Mouse (Mus musculus) ES-E14 (cell line): ENCODE measurements around the gene Efna5. TPM values are rescaled to one million over a fixed set of nuclear protein-coding genes. Genes with fewer than 3 reads are reported as not detected.
A peak's percentile ranks its signal among the peaks of the same experiment; 100 is the strongest.

Source experiments
- DNase-seq: peaks from one replicate; pipeline ENCODE4 v3.0.0-alpha.2; 2013; ENCODE audit warnings: low read depth, low spot score
- H3K27ac ChIP-seq: 2 replicates; pipeline ENCODE4 v1.5.1; 2012; ENCODE audit warnings: low read depth, mild to moderate bottlenecking, low read length, moderate library complexity, mixed read lengths; ENCODE audit not compliant: poor library complexity, insufficient read depth, severe bottlenecking
- H3K36me3 ChIP-seq: 2 replicates; pipeline ENCODE4 v1.6.1; 2012; ENCODE audit warnings: mild to moderate bottlenecking, low read length, moderate library complexity, mixed read lengths; ENCODE audit not compliant: control insufficient read depth, poor library complexity, insufficient read depth, severe bottlenecking
- H3K4me1 ChIP-seq, 2 experiments: fragments of 150-350 bp in 1 of 2; sonication (generic) in 1 of 2; 2 replicates each; pipeline ENCODE4 v1.6.1; 2012; ENCODE audit warnings: low read length in 2 of 2, mild to moderate bottlenecking in 1 of 2, mixed read lengths in 1 of 2; ENCODE audit not compliant: control insufficient read depth in 2 of 2, insufficient read depth in 2 of 2, poor library complexity in 1 of 2
- H3K4me3 ChIP-seq, 2 experiments: fragments of 150-350 bp in 1 of 2; sonication (generic) in 1 of 2; 2 replicates each; pipeline ENCODE4 v1.5.1; 2012; ENCODE audit warnings: low read length in 2 of 2, low read depth in 1 of 2, mild to moderate bottlenecking in 1 of 2, mixed read lengths in 1 of 2; ENCODE audit not compliant: insufficient read depth in 1 of 2, poor library complexity in 1 of 2, severe bottlenecking in 1 of 2
- H3K9ac ChIP-seq: 2 replicates; pipeline ENCODE4 v1.6.1; 2012; ENCODE audit warnings: low read depth, mild to moderate bottlenecking, low read length, mixed read lengths; ENCODE audit not compliant: poor library complexity, insufficient read depth, severe bottlenecking
- H3K9me3 ChIP-seq: fragments of 150-350 bp; sonication (generic); 2 replicates; pipeline ENCODE4 v1.6.1; 2012; ENCODE audit warnings: low read depth, mild to moderate bottlenecking, low read length; ENCODE audit not compliant: control insufficient read depth, insufficient read depth
- CHD2 ChIP-seq: IDR thresholded peaks from 2 replicates; pipeline ENCODE4 v1.6.1; 2014; ENCODE audit warnings: mild to moderate bottlenecking, low read depth, low read length, inconsistent platforms
- HCFC1 ChIP-seq: IDR thresholded peaks from 2 replicates; pipeline ENCODE4 v1.6.1; 2012; ENCODE audit warnings: low read length, inconsistent platforms, borderline replicate concordance; ENCODE audit not compliant: insufficient read depth
- MAFK ChIP-seq: IDR thresholded peaks from 2 replicates; pipeline ENCODE4 v1.6.1; 2014; ENCODE audit warnings: mild to moderate bottlenecking, low read depth, low read length, inconsistent platforms; ENCODE audit not compliant: insufficient read depth
- ZC3H11A ChIP-seq: IDR thresholded peaks from 2 replicates; pipeline ENCODE4 v1.6.1; 2012; ENCODE audit warnings: low read depth, mild to moderate bottlenecking, inconsistent platforms, low read length, borderline replicate concordance
- ZNF384 ChIP-seq: IDR thresholded peaks from 2 replicates; pipeline ENCODE4 v1.6.1; 2012; ENCODE audit warnings: low read depth, low read length, inconsistent platforms
- in situ Hi-C, 2 experiments: fragments of 600-800 bp; cut with MboI; formaldehyde crosslinking; loops; one replicate each; pipeline ENCODE4 v1.15.1; 2025; ENCODE audit warnings: low sequenced_read_pairs in 2 of 2, inconsistent platforms in 1 of 2; ENCODE audit not compliant: unreplicated experiment in 2 of 2
- total RNA-seq: library from RNA; depleted of rRNA; stranded (reverse); fragments of 300-350 nt; gene quantifications from 2 replicates; pipeline ENCODE4 v1.2.3, GENCODE M21; 2012

Efna5 gene
- total RNA-seq, 1 experiment: 3.8 TPM

GRCm38 (mm10) chr17:62728142-62728917 lies 152.8 kb downstream of the Efna5 start:
- H3K27ac ChIP-seq: no peak overlapping the region
- no peak for DNase-seq
- no peak overlapping the region for H3K9ac ChIP-seq
- in situ Hi-C loops: no loop called here
- no peak overlapping the region for H3K4me3 ChIP-seq
- H3K4me1 ChIP-seq: no peaks in the 10 kb centered on the region
- H3K9me3 ChIP-seq: no peaks in the 10 kb centered on the region
- TF ChIP-seq MAFK: no peak
- no peak for TF ChIP-seq ZC3H11A
- TF ChIP-seq CHD2: no peak
- no peak for TF ChIP-seq HCFC1
- no peak for TF ChIP-seq ZNF384
- no peaks in the 10 kb centered on the region for H3K36me3 ChIP-seq

DNA sequence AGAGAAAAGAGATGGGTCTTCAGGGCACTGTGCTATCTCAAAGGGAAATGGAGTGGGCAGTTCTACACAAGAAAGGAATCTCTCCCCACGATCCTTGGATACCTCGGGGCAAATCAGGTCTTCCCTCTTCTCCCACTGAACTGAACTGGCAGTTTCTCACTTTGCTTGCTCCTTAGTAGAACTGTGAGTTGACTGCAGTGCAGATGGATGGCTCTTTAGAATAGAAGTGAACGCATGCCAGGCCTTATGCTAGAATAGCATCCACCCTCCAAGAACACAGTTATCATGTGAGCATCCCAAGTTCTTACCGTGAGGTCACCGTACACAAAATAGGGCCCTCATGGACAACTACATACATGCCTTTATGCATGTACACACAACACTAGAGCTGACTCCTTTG lies 155.0 kb downstream of the Efna5 start:
- no peak for TF ChIP-seq CHD2
- TF ChIP-seq HCFC1: no peak
- TF ChIP-seq ZC3H11A: no peak
- no peak for TF ChIP-seq MAFK
- TF ChIP-seq ZNF384: no peak
- no peaks in the 10 kb centered on the region for H3K4me1 ChIP-seq
- in situ Hi-C loops: no loop called here

DNA sequence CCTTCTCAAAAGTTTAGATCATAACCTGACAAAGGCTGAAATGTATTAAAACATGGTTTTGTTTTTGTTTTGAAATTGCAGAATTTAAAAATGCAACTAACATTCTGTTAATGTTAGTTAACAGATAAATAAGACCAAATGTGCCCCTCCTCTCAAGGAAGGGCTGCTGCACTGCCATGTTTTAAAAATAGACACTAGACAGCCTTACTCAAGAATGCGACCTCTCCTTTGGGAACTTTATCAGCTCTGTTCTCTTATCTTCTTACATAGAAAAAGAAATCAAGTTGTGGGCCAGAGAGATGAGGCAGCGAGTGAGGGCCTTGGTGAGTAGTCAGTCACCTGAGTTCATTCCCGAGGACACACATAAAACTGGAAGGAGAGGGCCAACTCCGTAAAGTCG lies 158.2 kb downstream of the Efna5 start:
- Histone ChIP-seq H3K36me3 (no peaks in the 10 kb centered on the region), H3K4me3 (no peak overlapping the region), H3K9me3 (no peaks in the 10 kb centered on the region), H3K27ac (no peak overlapping the region), H3K9ac (no peak overlapping the region), H3K4me1 (no peaks in the 10 kb centered on the region)
- in situ Hi-C loops: no loop called here
- no peak for TF ChIP-seq ZC3H11A
- TF ChIP-seq HCFC1: no peak
- TF ChIP-seq MAFK: no peak
- no peak for TF ChIP-seq CHD2
- TF ChIP-seq ZNF384: no peak
- no peak for DNase-seq

More for the DNA sequence above, 155.0 kb downstream of the Efna5 start:
- DNase-seq: no peak
- H3K9ac ChIP-seq: no peak overlapping the region
- H3K36me3 ChIP-seq: no peaks in the 10 kb centered on the region
- H3K27ac ChIP-seq: no peak overlapping the region
- H3K9me3 ChIP-seq: no peaks in the 10 kb centered on the region
- no peak overlapping the region for H3K4me3 ChIP-seq

DNA sequence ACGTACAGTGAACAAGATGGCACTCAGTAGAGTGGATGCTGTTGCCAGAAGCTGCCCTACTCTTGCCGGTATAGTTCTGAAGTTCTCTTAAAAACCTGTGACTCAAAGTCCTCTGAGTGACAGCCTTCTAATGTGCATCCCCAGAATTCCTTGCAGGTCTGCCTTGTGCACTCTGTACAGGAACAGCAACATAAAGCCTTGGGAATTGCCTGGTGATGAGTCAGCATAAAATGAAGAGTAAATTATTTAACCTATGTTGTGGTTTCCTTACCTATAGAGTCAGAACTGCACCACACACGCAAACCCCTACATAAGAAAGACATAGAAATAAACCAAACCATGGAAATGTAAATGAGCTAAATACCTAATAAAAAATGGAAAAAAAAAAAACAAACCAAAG lies 159.5 kb downstream of the Efna5 start:
- in situ Hi-C loops: no loop called here

More for the DNA sequence above, 159.5 kb downstream of the Efna5 start:
- no peak overlapping the region for H3K27ac ChIP-seq
- no peaks in the 10 kb centered on the region for H3K36me3 ChIP-seq
- no peaks in the 10 kb centered on the region for H3K4me1 ChIP-seq
- DNase-seq: no peak
- H3K9ac ChIP-seq: no peak overlapping the region
- no peak overlapping the region for H3K4me3 ChIP-seq
- no peaks in the 10 kb centered on the region for H3K9me3 ChIP-seq
- TF ChIP-seq MAFK: peak; percentile 86
- no peak for TF ChIP-seq CHD2
